Mouse (Mus musculus): ENCODE results near the gene Snx7.

The Snx7 gene

GRCm38 (mm10) chr3:117817635-117818034, 51.1 kb downstream of the Snx7 start:
- no peak for DNase-seq (ENCODE audit: low spot score)

GRCm38 (mm10) chr3:117814218-117814617, 54.5 kb downstream of the Snx7 start:
- DNase-seq (ENCODE audit: low spot score): no peak

GRCm38 (mm10) chr3:117812135-117812534, 56.6 kb downstream of the Snx7 start:
- DNase-seq (ENCODE audit: low spot score): no peak

- DNase-seq (ENCODE audit: low spot score): no peak
Measured at GRCm38 (mm10) chr3:117805782-117806181, 63.0 kb downstream of the Snx7 start.

- no peak for DNase-seq (ENCODE audit: low spot score)
Measured at GRCm38 (mm10) chr3:117794501-117794900, 74.2 kb downstream of the Snx7 start.

- DNase-seq (ENCODE audit: low spot score): no peak
Measured at GRCm38 (mm10) chr3:117791951-117792350, 76.8 kb downstream of the Snx7 start.

GRCm38 (mm10) chr3:117791273-117791672, 77.5 kb downstream of the Snx7 start:
- DNase-seq (ENCODE audit: low spot score): no peak

GRCm38 (mm10) chr3:117788800-117789693, 79.7 kb downstream of the Snx7 start:
- DNase-seq (ENCODE audit: low spot score): no peak

- DNase-seq (ENCODE audit: low spot score): no peak
Measured at GRCm38 (mm10) chr3:117787247-117787646, 81.5 kb downstream of the Snx7 start.

- no peak for DNase-seq (ENCODE audit: low spot score)
Measured at GRCm38 (mm10) chr3:117752151-117752757, 116.5 kb downstream of the Snx7 start.

- DNase-seq (ENCODE audit: low spot score): no peak
Measured at GRCm38 (mm10) chr3:117751665-117752064, 117.1 kb downstream of the Snx7 start.

GRCm38 (mm10) chr3:117749256-117749655, 119.5 kb downstream of the Snx7 start:
- no peak for DNase-seq (ENCODE audit: low spot score)

GRCm38 (mm10) chr3:117739760-117740159, 129.0 kb downstream of the Snx7 start:
- DNase-seq (ENCODE audit: low spot score): no peak

- DNase-seq (ENCODE audit: low spot score): no peak
Measured at GRCm38 (mm10) chr3:117732661-117733060, 136.1 kb downstream of the Snx7 start.

All from ovary, postnatal 36 days (tissue).